In the genomic region with DNA sequence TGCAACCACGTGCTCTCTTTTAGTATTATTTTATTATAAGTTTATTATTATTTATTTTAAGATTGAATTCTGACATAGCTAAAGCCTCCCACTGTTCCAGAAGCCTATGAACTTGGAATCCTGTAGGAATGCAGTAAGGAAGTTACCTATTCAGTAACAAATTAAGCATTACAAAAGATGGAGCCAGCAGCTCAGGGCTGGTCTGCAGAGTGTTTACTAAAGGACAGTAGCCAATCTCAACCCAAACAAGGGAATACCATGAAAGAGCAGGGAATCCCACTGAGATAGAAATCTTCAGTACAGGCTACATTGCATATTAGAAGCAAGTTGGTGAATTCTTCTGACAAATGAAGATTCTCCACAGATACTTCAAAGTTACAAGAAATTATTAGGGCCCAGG, we compare ENCODE assay signal across 1 mouse cellular context. TPM values are rescaled to one million over a fixed set of nuclear protein-coding genes. Genes with fewer than 3 reads are reported as not detected.
"Had no signal": no experiment of that assay in that cellular context is flagged by ENCODE, and none has a peak within 500 bp of the region (broad histone marks: within the 10 kb centered on the region; RNA-seq: fewer than 3 reads in every experiment).

No protein-coding gene starts in this region.

RNA-seq across cellular contexts. Expression of a gene that starts 40.3 kb away (rescaled TPM):
- polyA plus RNA-seq: erythroblast, embryonic 14.5 days had no signal
